Mouse (Mus musculus) Muller cell, postnatal 12 days (primary cell): Measurements from ENCODE around the gene Rinl.
A peak's percentile ranks its signal among the peaks of the same experiment; 100 is the strongest.

Experiments
- DNase-seq: peaks from one replicate; pipeline ENCODE4 v3.0.0-alpha.2; 2015; ENCODE audit errors: inconsistent ontology term

Rinl gene

DNA sequence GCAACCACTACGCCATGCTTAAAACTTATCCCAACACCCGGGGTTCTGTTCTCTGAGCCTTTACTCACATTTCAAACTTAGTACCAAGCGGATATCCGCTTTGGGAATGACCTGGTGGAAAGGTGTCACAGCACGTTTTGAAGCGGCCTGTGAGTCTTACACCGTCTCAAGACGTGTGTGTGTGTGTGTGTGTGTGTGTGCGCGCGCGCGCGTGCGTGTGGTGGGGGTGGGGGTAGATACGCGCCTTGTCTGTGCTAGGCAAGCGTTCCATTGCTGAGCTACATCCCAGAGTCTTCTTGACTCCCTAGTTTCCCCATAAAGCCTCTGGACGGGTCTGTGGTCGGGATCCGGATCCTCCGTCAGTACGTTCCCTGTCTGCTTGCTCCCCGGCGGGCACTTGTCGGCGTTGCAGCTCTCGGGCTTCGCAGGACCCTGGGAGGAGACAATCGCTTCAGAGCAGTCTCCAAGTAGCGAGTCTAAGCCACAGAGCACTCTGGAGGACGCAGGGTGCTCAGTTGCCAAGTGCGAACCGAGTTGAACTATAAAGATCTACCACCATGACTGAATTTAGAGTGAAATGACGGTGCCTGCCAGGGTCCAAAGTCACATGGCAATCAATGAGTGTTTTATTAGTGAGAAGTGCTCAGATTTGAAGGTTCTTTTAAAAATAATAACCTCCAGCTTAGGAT lies 20.8 kb downstream of the Rinl start:
- peak; percentile 72 for DNase-seq

DNA sequence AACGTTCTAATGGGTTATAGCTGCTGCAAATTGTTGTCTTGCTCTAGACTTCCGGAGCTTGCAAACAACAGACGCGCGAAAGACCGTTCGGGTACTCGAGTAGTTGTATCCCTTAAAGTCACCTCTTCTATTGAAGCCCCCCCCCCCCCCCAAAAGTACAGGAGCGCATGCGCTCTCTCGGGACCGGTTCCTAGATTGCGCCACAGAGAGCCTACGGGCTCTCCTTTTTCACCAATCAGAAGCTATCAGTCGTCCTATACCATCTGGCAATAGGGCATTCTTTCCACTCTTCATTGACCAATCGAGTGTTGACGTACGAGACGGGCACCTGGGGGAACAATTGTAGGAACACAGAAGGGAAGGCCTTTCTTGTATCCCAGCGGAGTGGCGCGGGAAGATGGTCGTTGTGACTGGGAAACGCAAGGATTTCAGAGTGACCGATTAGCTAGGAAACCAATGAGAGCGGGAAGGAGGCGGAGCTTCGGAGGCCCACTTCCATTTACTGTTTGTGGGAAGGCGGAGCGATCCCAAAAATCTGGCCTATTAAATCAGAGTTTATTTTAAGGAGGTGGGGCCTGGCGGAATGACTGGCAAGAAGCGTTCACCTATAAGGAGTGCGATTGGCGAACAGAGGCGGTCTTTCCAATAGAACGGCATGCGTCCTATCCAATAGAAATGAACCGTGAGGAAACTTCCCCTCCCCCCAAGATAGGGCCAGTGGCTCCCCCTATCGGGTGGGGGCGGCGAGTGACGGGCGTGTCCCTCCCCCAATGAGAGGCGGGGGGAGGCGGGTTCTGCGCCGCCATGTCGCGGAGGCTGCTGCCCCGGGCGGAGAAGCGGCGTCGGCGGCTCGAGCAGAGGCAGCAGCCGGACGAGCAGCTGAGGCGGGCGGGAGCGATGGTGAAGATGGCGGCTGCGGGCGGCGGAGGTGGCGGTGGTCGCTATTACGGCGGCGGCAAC lies 21.6 kb downstream of the Rinl start:
- peak; percentile 99 for DNase-seq

- DNase-seq, result peak; percentile 94
Measured at GRCm38 (mm10) chr7:28811228-28811627, 22.5 kb downstream of the Rinl start.

DNA sequence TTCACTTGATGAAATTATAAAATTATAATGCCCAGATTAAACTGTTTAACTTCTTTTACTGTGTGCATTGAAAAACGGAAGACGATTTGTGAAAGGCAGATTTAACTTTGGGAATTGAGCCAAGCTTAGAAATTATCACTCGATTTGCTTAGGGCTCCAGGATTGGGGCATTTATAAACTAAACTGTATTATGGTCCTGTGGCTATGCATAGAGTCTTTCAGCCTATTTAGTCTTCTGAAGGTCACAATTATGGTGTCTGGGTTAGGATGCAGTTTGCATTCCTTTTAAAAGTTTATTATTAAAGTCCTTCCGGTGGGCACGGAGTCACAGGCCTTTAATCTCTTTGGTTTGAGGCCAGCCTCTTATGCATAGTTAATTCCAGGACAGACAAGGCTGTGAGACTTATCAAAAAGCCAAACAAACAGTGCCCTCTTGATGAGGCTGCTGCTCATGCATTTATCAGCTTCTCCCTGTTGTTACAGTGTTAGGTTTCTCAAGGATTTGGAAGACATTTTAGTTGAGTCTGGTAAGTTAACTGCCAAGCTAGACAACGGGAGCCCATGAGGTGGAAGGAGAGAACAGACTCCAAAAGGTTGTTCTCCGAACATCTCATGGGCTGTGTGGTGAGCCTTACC lies 23.0 kb downstream of the Rinl start:
- DNase-seq, result no peak

GRCm38 (mm10) chr7:28812436-28812835 lies 23.7 kb downstream of the Rinl start:
- DNase-seq, result no peak

DNA sequence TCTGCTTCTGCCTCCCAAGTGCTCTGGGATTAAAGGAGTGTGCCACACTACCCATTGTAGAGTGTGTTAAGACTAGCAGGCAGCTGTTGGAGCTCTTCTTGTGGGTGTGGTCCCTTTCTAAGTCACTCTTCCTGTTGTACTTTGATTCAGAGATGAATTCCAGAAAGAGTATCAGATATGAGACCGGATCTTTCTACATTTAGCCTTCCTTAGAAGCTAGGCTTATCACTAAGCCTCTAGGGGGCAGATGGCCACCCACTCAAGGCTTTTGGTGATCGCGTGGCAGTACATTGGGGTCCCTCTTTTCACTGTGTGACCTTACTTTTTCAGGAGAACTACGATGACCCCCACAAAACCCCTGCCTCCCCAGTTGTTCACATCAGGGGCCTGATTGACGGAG lies 24.2 kb downstream of the Rinl start:
- no peak for DNase-seq

- DNase-seq, result no peak
Measured at GRCm38 (mm10) chr7:28814306-28815034, 25.7 kb downstream of the Rinl start.

- DNase-seq, result no peak
Measured at GRCm38 (mm10) chr7:28815230-28815629, 26.5 kb downstream of the Rinl start.

GRCm38 (mm10) chr7:28816201-28816600 lies 27.4 kb downstream of the Rinl start:
- no peak for DNase-seq

DNA sequence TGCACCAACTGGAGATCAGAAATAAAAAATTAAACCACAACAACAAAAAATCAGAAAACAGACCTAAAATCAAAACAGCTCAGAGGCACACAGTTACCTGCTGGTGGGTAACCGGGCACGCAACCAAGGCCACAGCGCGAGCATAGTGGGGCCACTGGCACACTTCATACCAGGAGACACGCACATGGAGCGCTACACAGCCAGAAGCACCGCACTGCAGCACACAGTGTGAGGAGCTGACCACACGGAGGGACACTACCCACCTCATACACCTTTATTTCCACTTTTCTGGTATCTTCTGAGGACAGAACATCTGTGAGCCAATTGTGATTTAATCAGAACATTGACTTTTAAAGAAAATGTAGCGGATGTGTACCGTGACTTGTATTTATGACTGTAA lies 28.2 kb downstream of the Rinl start:
- no peak for DNase-seq

- DNase-seq, result no peak
Measured at GRCm38 (mm10) chr7:28817524-28817923, 28.8 kb downstream of the Rinl start.

GRCm38 (mm10) chr7:28817957-28818356 lies 29.2 kb downstream of the Rinl start:
- no peak for DNase-seq

DNA sequence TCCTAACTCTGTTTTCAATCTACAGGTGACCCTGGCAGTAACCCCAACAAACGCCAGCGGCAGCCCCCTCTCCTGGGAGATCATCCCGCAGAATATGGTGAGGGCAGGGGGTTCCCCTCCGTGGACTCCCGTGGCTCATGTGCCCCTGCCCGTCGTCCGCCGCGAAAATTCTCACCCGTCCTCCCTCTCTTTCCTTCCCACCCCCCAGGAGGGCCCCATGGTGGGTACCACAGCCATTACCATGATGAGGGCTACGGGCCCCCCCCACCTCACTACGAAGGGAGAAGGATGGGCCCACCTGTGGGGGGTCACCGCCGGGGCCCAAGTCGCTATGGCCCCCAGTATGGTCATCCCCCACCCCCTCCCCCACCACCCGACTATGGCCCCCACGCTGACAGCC lies 29.7 kb downstream of the Rinl start:
- DNase-seq, result no peak

DNA sequence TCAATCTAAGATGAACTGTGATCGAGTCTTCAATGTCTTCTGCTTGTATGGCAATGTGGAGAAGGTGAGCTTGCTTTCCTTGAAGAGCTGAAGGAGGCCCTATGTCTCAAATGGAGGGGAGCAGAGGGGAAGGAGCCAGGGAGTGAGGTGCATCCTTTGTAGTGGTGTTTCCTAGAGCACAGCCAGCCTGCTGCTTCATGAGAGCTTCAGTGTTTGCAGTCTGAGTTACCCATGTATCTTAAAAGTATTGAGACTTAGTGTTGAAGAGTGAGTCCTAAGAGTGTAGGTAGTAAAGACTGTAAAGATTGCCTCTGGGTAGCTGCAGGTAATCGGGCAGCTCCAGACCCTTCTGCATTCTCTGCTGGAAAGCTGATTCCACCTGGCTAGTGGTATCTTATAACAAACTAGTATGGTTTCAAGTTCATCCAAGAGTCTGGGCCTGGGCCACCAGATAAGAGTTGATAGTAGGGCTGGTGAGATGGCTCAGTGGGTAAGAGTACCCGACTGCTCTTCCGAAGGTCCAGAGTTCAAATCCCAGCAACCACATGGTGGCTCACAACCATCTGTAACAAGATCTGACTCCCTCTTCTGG lies 30.2 kb downstream of the Rinl start:
- no peak for DNase-seq

GRCm38 (mm10) chr7:28819571-28819970 lies 30.8 kb downstream of the Rinl start:
- DNase-seq, result no peak

DNA sequence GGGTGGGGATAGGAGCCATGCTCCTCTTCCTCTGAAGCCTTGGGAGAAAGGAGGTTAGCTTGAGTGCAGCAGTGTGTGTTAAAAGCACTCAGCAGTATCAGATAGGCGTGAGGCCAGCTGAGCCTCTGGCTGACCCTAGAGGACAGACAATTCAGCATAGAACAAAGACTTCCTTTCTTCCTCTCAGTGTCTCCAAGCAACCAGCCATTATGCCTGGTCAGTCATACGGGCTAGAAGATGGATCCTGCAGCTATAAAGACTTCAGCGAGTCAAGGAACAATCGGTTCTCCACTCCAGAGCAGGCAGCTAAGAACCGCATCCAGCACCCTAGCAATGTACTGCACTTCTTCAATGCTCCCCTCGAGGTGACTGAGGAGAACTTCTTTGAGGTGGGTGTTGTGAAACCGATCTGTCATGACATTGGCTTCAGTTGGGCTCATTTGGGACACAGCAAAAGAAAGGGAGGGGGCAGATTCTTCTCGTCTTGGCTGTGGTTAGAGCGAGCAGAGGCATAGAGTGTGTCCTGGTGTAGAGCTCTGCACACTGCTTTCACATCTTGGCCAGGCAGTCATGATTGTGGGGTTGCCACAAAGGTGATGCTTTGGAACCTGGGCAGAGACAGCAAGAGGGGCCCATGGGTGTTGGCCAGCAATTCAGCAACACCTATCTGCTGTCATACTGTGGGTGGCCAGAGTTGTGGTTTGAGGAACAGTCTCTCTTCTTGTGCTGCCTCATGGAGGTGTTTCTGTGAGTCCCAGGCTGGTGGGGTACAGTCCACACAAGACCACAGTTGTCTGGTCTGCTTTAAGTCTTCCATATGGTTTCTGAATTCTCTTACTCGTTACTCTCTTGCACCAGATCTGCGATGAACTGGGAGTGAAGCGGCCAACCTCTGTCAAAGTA lies 31.8 kb downstream of the Rinl start:
- DNase-seq, result peak; percentile 75

- DNase-seq, result peak; percentile 79
Measured at GRCm38 (mm10) chr7:28821261-28821831, 32.6 kb downstream of the Rinl start.

DNA sequence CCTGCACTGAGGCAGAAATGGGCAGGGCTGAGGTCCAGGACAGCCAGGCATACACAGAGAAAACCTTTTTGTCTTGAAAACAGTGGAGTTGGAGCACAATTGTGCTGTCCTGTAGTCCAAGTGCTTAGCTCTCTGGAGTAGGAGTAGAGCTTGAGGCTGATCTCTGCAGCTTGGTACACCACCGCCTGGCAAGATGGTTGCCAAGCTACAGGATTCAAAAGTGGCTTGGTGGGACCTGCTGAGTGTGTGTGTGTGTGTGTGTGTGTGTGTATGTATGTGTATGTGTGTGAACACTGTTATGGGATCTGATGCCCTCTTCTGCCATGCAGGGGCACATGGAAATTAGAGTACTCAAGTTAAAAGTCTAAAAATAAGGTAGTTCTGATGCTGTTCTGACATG lies 33.8 kb downstream of the Rinl start:
- no peak for DNase-seq

GRCm38 (mm10) chr7:28822993-28823903 lies 34.5 kb downstream of the Rinl start:
- no peak for DNase-seq
